Mouse (Mus musculus): ENCODE measurements around the gene Map3k1. TPM values are rescaled to one million over a fixed set of nuclear protein-coding genes. Genes with fewer than 3 reads are reported as not detected.

The Map3k1 gene
- total and polyA plus RNA-seq, 3 experiments: 10.7 to 48.7 (median 13.4) TPM

- dilution Hi-C loops (cut with MboI; ENCODE audit: extremely low pct_ligation_motif_present, extremely low pct_unique_long_range_greater_than_20kb, low sequenced_read_pairs) (no loop called here), in situ Hi-C loops (cut with MboI; ENCODE audit: low pct_ligation_motif_present, low pct_unique_long_range_greater_than_20kb, low sequenced_read_pairs) (no loop called here)
- peaks cover 9% of the 10 kb centered on the region; the same call in 1 of the 2 replicates for H3K79me2 ChIP-seq (replicated peaks; ENCODE audit: control insufficient read depth, extremely low read depth, insufficient read depth, poor library complexity, severe bottlenecking)
- H3K4me2 ChIP-seq (ENCODE audit: insufficient read depth, low read depth, poor library complexity, severe bottlenecking): no peak overlapping the region
- no peak overlapping the region for H3K9ac ChIP-seq (ENCODE audit: insufficient read depth, low read depth)
- peaks cover 9 to 45% of the 10 kb centered on the region in 2 experiments for H3K4me1 ChIP-seq (ENCODE audit: control insufficient read depth in 1 of 2, insufficient read depth in 2 of 2)
- TF ChIP-seq ZC3H11A (IDR thresholded peaks at IDR 0.05; ENCODE audit: low read depth, low read length) (no peak), UBTF (IDR thresholded peaks at IDR 0.05; ENCODE audit: low read depth, low read length) (no peak), IRF4 (IDR thresholded peaks at IDR 0.05; ENCODE audit: low read depth, low read length) (no peak), ZMIZ1 (IDR thresholded peaks at IDR 0.05; ENCODE audit: low read depth, low read length) (no peak), E2F4 (IDR thresholded peaks at IDR 0.05; ENCODE audit: insufficient replicate concordance, low read depth, low read length) (no peak), CTCF (conservative IDR thresholded peaks at IDR 0.05 in 1 of 2, IDR thresholded peaks at IDR 0.05 in 1 of 2; ENCODE audit: low read depth in 2 of 2, low read length in 2 of 2) (no peak), JUN (IDR thresholded peaks at IDR 0.05; ENCODE audit: insufficient read depth, low read depth, low read length) (no peak), ZKSCAN1 (IDR thresholded peaks at IDR 0.05; ENCODE audit: borderline replicate concordance, low read depth, low read length) (no peak), GABPA (IDR thresholded peaks at IDR 0.05; ENCODE audit: insufficient replicate concordance, low read depth, low read length) (no peak), ELF1 (IDR thresholded peaks at IDR 0.05; ENCODE audit: low read depth, low read length) (no peak), TCF12 (IDR thresholded peaks at IDR 0.05; ENCODE audit: low read depth, low read length) (no peak), POLR2AphosphoS2 (IDR thresholded peaks at IDR 0.05; ENCODE audit: low read depth, low read length) (no peak), NELFE (IDR thresholded peaks at IDR 0.05; ENCODE audit: low read depth, low read length) (no peak), BHLHE40 (IDR thresholded peaks at IDR 0.05; ENCODE audit: low read depth, low read length) (no peak), NRF1 (IDR thresholded peaks at IDR 0.05; ENCODE audit: low read depth, low read length) (no peak)
- no peak overlapping the region for H3K27ac ChIP-seq (ENCODE audit: insufficient read depth, low read depth)
- H3K27me3 ChIP-seq (replicated peaks): no peaks in the 10 kb centered on the region
- peaks cover 5 to 14% of the 10 kb centered on the region in 2 experiments for H3K36me3 ChIP-seq (replicated peaks in 1 of 2; ENCODE audit: control insufficient read depth in 1 of 2, insufficient read depth in 1 of 2, low read length in 1 of 2)
- H3K4me3 ChIP-seq (replicated peaks in 1 of 3; ENCODE audit: low read depth in 2 of 3, low read length in 2 of 3, poor library complexity in 1 of 3): no peak overlapping the region
- peaks cover 4% of the 10 kb centered on the region for H3K9me3 ChIP-seq (replicated peaks; ENCODE audit: low read length)
- DNase-seq (ENCODE audit: extremely low read depth): no peak
Observed at GRCm38 (mm10) chr13:111824178-111824577, 15.4 kb upstream of the Map3k1 start.

GRCm38 (mm10) chr13:111821727-111822375 lies 13.1 kb upstream of the Map3k1 start:
- Histone ChIP-seq H3K36me3 (replicated peaks in 1 of 2; ENCODE audit: control insufficient read depth in 1 of 2, insufficient read depth in 1 of 2, low read length in 1 of 2) (peaks cover 5 to 14% of the 10 kb centered on the region in 2 experiments), H3K79me2 (replicated peaks; ENCODE audit: control insufficient read depth, extremely low read depth, insufficient read depth, poor library complexity, severe bottlenecking) (peaks cover 9% of the 10 kb centered on the region; the same call in 1 of the 2 replicates), H3K4me2 (ENCODE audit: insufficient read depth, low read depth, poor library complexity, severe bottlenecking) (peak overlapping the region; percentile 92), H3K4me3 (replicated peaks in 1 of 3; ENCODE audit: low read depth in 2 of 3, low read length in 2 of 3, poor library complexity in 1 of 3) (peak overlapping the region in 2 of 3 experiments; percentile 4 to 18), H3K27me3 (replicated peaks) (no peaks in the 10 kb centered on the region), H3K4me1 (ENCODE audit: control insufficient read depth in 1 of 2, insufficient read depth in 2 of 2) (peaks cover 9 to 48% of the 10 kb centered on the region in 2 experiments), H3K9ac (ENCODE audit: insufficient read depth, low read depth) (peak overlapping the region; percentile 80), H3K9me3 (replicated peaks; ENCODE audit: low read length) (no peaks in the 10 kb centered on the region), H3K27ac (ENCODE audit: insufficient read depth, low read depth) (peak overlapping the region; percentile 3; the same call in 1 of the 2 replicates)
- peak; percentile 76 for DNase-seq (ENCODE audit: extremely low read depth)
- dilution Hi-C loops (cut with MboI; ENCODE audit: extremely low pct_ligation_motif_present, extremely low pct_unique_long_range_greater_than_20kb, low sequenced_read_pairs) (no loop called here), in situ Hi-C loops (cut with MboI; ENCODE audit: low pct_ligation_motif_present, low pct_unique_long_range_greater_than_20kb, low sequenced_read_pairs) (no loop called here)
- no peak for TF ChIP-seq POLR2AphosphoS2 (IDR thresholded peaks at IDR 0.05; ENCODE audit: low read depth, low read length)
- TF ChIP-seq MAZ (IDR thresholded peaks at IDR 0.05; ENCODE audit: low read depth, low read length): no peak
- 0 out of 2 replicates have a peak, but pooled peaks have one; percentile 47 for TF ChIP-seq ELF1 (IDR thresholded peaks at IDR 0.05; ENCODE audit: low read depth, low read length)
- TF ChIP-seq E2F4 (IDR thresholded peaks at IDR 0.05; ENCODE audit: insufficient replicate concordance, low read depth, low read length): no peak
- no peak for TF ChIP-seq POLR2A (IDR thresholded peaks at IDR 0.05; ENCODE audit: low read depth, low read length)
- 0 out of 2 replicates have a peak, but pooled peaks have one; percentile 19 for TF ChIP-seq TCF12 (IDR thresholded peaks at IDR 0.05; ENCODE audit: low read depth, low read length)
- TF ChIP-seq RAD21 (IDR thresholded peaks at IDR 0.05; ENCODE audit: low read depth, low read length): no peak
- TF ChIP-seq USF1 (IDR thresholded peaks at IDR 0.05; ENCODE audit: low read depth, low read length): no peak
- TF ChIP-seq ZNF384 (IDR thresholded peaks at IDR 0.05; ENCODE audit: low read depth, low read length): no peak
- no peak for TF ChIP-seq MAX (IDR thresholded peaks at IDR 0.05; ENCODE audit: low read length)
- TF ChIP-seq SIN3A (IDR thresholded peaks at IDR 0.05; ENCODE audit: low read length): no peak
- no peak for TF ChIP-seq JUN (IDR thresholded peaks at IDR 0.05; ENCODE audit: insufficient read depth, low read depth, low read length)
- TF ChIP-seq KAT2A (IDR thresholded peaks at IDR 0.05; ENCODE audit: insufficient replicate concordance, low read length): no peak
- no peak for TF ChIP-seq SMC3 (IDR thresholded peaks at IDR 0.05; ENCODE audit: low read depth, low read length)
- no peak for TF ChIP-seq MXI1 (IDR thresholded peaks at IDR 0.05; ENCODE audit: low read depth, low read length)
- no peak for TF ChIP-seq CTCF (conservative IDR thresholded peaks at IDR 0.05 in 1 of 2, IDR thresholded peaks at IDR 0.05 in 1 of 2; ENCODE audit: low read depth in 2 of 2, low read length in 2 of 2)
- TF ChIP-seq MYC (IDR thresholded peaks at IDR 0.05; ENCODE audit: low read depth, low read length): no peak
- peak; percentile 56; the same call in 1 of the 2 replicates for TF ChIP-seq EP300 (IDR thresholded peaks at IDR 0.05; ENCODE audit: low read length)
- no peak for TF ChIP-seq PAX5 (IDR thresholded peaks at IDR 0.05; ENCODE audit: low read length)
- TF ChIP-seq ETS1 (conservative IDR thresholded peaks at IDR 0.05; ENCODE audit: low read depth, low read length): no peak
- no peak for TF ChIP-seq UBTF (IDR thresholded peaks at IDR 0.05; ENCODE audit: low read depth, low read length)
- TF ChIP-seq IRF4 (IDR thresholded peaks at IDR 0.05; ENCODE audit: low read depth, low read length): no peak
- TF ChIP-seq GABPA (IDR thresholded peaks at IDR 0.05; ENCODE audit: insufficient replicate concordance, low read depth, low read length): no peak
- no peak for TF ChIP-seq CHD1 (IDR thresholded peaks at IDR 0.05; ENCODE audit: low read depth, low read length)
